Mouse (Mus musculus) activated CD4-positive, CD25-positive, alpha-beta regulatory T cell, adult 9 weeks (primary cell): ENCODE measurements around the gene Szt2. TPM values are rescaled to one million over a fixed set of nuclear protein-coding genes. Genes with fewer than 3 reads are reported as not detected.

Source experiments
- polyA plus RNA-seq: library from polyadenylated mRNA; unstranded; fragments of 100-300 nt; shearing (Covaris generic); gene quantifications from one replicate; pipeline ENCODE4 v1.2.1, GENCODE M21; 2017

Szt2 gene
- polyA plus RNA-seq = 20.9 TPM

GRCm38 (mm10) chr4:118409142-118409900 is at the start of gene Szt2, which contains the start of gene Med8:
Gene Szt2 (minus strand): TSS chr4:118409273.
Gene Med8 (plus strand): TSS chr4:118409337.

GRCm38 (mm10) chr4:118457345-118457975 is 48.4 kb upstream of the Szt2 start, which contains the start of gene Mpl:
Gene Mpl (minus strand): TSS chr4:118457513.

GRCm38 (mm10) chr4:118436820-118437603 is 27.9 kb upstream of the Szt2 start, which contains the start of gene Cdc20:
Gene Cdc20 (minus strand): TSS chr4:118437352.

GRCm38 (mm10) chr4:118427768-118428451 is 18.8 kb upstream of the Szt2 start, which contains the start of gene Elovl1:
Gene Elovl1 (plus strand): TSS chr4:118428093.

Other genes starting within 250 kb of the Szt2 start
- 43.6 TPM for gene Kdm4a, start 229.2 kb downstream of the Szt2 start, polyA plus RNA-seq
- 0.55 TPM for gene Ptprf, start 117.9 kb downstream of the Szt2 start, polyA plus RNA-seq
- 128 TPM for gene Med8, start 64 bp upstream of the Szt2 start, polyA plus RNA-seq
- 172 TPM for gene Elovl1, start 18.8 kb upstream of the Szt2 start, polyA plus RNA-seq
- gene Cdc20, start 28.1 kb upstream of the Szt2 start, polyA plus RNA-seq = 15.4 TPM
- not detected for gene Mpl, start 48.2 kb upstream of the Szt2 start, polyA plus RNA-seq
- 0.17 TPM for gene Tie1, start 80.8 kb upstream of the Szt2 start, polyA plus RNA-seq
- gene 2610528J11Rik, start 117.7 kb upstream of the Szt2 start, polyA plus RNA-seq = not detected
- gene Tmem125, start 134.8 kb upstream of the Szt2 start, polyA plus RNA-seq = not detected
- gene Cfap57, start 211.5 kb upstream of the Szt2 start, polyA plus RNA-seq = not detected
- 172 TPM for gene Ebna1bp2, start 211.5 kb upstream of the Szt2 start, polyA plus RNA-seq
- gene Olfr62, start 249.7 kb upstream of the Szt2 start, polyA plus RNA-seq = not detected